Mouse (Mus musculus) forebrain, embryonic 16.5 days (tissue): Measurements from ENCODE around the gene Nwd1. TPM values are rescaled to one million over a fixed set of nuclear protein-coding genes. Genes with fewer than 3 reads are reported as not detected.

Source experiments
- ATAC-seq: fragments of 200-750 bp; cut with Nextera tagmentation; 2 replicates; pipeline ENCODE4 v1.8.0; 2017; ENCODE audit warnings: mild to moderate bottlenecking, moderate library complexity
- H3K27ac ChIP-seq: fragments of 300-500 bp; sonication (generic); 2 replicates; pipeline ENCODE4 v1.5.1; 2014; ENCODE audit warnings: low read length, control low read depth
- H3K27me3 ChIP-seq: fragments of 300-500 bp; sonication (generic); replicated peaks from 2 replicates; pipeline ENCODE4 v1.6.1; 2014; ENCODE audit warnings: low read length; ENCODE audit not compliant: control insufficient read depth, insufficient read depth
- H3K36me3 ChIP-seq: fragments of 300-500 bp; sonication (generic); 2 replicates; pipeline ENCODE4 v1.6.1; 2014; ENCODE audit not compliant: control insufficient read depth, insufficient read depth
- H3K4me1 ChIP-seq: fragments of 300-500 bp; sonication (generic); replicated peaks from 2 replicates; pipeline ENCODE4 v1.6.1; 2014; ENCODE audit warnings: low read length; ENCODE audit not compliant: control insufficient read depth, insufficient read depth
- H3K4me2 ChIP-seq: fragments of 300-500 bp; sonication (generic); 2 replicates; pipeline ENCODE4 v1.6.1; 2014; ENCODE audit warnings: mild to moderate bottlenecking, low read length, control low read depth
- H3K4me3 ChIP-seq: fragments of 300-500 bp; sonication (generic); replicated peaks from 2 replicates; pipeline ENCODE4 v1.5.1; 2014; ENCODE audit warnings: mild to moderate bottlenecking, low read length, control low read depth
- H3K9ac ChIP-seq: fragments of 300-500 bp; sonication (generic); replicated peaks from 2 replicates; pipeline ENCODE4 v1.6.1; 2014; ENCODE audit warnings: low read depth, low read length, control low read depth
- H3K9me3 ChIP-seq: fragments of 300-500 bp; sonication (generic); 2 replicates; pipeline ENCODE4 v1.6.1; 2016; ENCODE audit warnings: low read length; ENCODE audit not compliant: control insufficient read depth
- WGBS: fragments of 180-500 bp; shearing (Covaris S2); extraction: QIAGEN DNeasy Blood & Tissue Kit; methylation state at CpG from one replicate; pipeline ENCODE4 v1.1.7; 2014; 5-methylcytosine and 5-hydroxymethylcytosine counted together
- polyA plus RNA-seq: library from polyadenylated mRNA; unstranded; fragments of >200 nt; fragmentation: Nextera tagmentation; extraction: Ambion mirVana; gene quantifications from 2 replicates; pipeline ENCODE4 v1.2.1, GENCODE M21; 2015

The Nwd1 gene
- polyA plus RNA-seq, 1 experiment from 2014 or later = 2.0 TPM

DNA sequence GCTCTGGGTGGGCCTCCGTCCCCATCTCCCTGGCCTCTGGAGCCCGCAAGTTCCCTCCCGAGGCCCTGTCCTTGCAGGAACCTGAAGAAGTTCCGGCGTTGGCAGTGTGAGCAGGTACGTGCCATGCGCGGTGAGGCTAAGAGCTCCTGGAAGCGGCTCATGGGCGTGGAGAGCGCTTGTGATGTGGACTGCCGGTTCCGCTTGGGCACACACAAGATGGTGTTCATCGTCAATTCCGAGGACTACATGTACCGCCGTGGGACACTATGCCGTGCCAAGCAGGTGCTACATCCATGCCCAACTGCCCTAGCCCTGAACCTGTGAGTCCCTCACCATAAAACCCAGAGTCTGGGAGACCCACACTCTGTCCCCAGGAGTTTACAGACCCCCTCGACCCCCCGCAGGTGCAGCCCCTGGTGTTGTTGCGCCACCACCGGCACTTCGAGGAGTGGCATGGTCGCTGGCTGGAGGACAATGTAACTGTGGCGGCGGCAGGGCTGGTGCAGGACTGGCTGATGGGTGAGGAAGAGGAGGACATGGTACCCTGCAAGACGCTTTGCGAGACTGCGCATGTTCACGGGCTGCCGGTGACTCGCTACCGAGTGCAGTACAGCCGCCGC is 110.4 kb downstream of the Nwd1 start:
- H3K4me2 ChIP-seq = no peak overlapping the region
- H3K9ac ChIP-seq = no peak overlapping the region
- peaks cover 49% of the 10 kb centered on the region for H3K36me3 ChIP-seq
- no peak overlapping the region for H3K4me3 ChIP-seq
- no peaks in the 10 kb centered on the region for H3K4me1 ChIP-seq
- no peaks in the 10 kb centered on the region for H3K27me3 ChIP-seq
- no peak for ATAC-seq
- H3K9me3 ChIP-seq = no peaks in the 10 kb centered on the region
- WGBS = 96% methylated on average over 35 of the region's 35 CpGs
- no peak overlapping the region for H3K27ac ChIP-seq

DNA sequence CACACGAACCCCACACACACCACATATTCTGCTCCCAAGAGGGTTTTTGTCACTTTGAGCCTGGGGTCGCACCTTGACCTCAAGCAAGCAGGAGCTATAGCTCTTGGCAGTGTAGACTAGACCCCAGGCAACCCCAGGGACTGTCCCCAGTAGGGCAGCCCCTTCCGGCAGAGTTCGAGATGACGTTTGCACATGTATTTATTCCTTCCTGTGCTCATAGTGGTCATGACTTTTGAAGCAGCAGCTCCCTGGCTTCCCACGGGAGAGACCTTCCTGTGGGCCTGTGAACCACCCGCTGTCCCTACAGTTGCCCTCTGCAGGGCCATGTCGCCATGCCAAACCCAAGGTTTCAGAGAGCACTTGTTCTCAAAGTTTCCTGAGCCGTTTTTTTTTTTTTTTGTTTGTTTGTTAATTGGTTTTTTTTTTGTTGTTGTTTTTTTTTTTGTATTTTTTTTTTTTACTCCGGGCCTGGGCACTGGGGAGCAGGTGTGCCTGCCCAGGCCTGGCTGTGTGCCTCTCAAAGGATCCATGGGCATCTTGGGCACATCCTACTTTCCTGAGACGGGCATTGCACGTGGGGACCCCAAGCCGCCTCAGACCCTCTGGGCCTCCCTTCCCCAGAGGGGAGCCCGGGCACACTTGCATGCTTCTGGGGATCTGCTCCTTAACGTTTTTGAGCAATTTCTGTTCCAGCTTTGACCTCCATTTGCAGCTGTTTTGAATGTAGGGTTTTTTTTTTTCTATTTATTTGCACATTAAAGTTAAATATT is 111.1 kb downstream of the Nwd1 start:
- Histone ChIP-seq H3K27ac (no peak overlapping the region), H3K36me3 (peaks cover 44% of the 10 kb centered on the region), H3K9me3 (no peaks in the 10 kb centered on the region), H3K4me2 (no peak overlapping the region), H3K27me3 (no peaks in the 10 kb centered on the region), H3K4me3 (no peak overlapping the region), H3K9ac (no peak overlapping the region), H3K4me1 (no peaks in the 10 kb centered on the region)
- no peak for ATAC-seq
- WGBS = 94% methylated on average over 15 of the region's 15 CpGs

DNA sequence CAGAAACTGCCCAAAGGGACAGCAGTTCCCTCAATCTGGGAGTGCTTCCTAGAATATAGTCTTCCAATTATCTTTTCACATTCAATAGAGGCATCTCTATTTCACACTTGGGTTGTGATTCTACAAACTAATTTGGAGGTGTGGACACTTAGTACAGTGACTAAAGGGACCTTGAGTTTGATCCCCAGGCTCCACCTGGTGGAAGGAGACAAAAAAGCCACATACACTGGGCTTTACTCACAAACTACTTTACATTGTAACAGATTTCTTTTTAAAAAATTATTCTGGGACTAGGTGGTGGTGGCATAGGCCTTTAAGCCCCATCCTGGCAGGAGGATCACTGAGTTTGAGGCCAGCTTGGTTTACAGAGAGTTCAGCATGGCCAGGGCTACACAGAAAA is 111.8 kb downstream of the Nwd1 start:
- no peak overlapping the region for H3K27ac ChIP-seq
- no peak overlapping the region for H3K4me3 ChIP-seq
- no peak overlapping the region for H3K4me2 ChIP-seq
- no peaks in the 10 kb centered on the region for H3K4me1 ChIP-seq
- no peak for ATAC-seq
- H3K9ac ChIP-seq = no peak overlapping the region
- peaks cover 37% of the 10 kb centered on the region for H3K36me3 ChIP-seq
- H3K27me3 ChIP-seq = no peaks in the 10 kb centered on the region
- H3K9me3 ChIP-seq = no peaks in the 10 kb centered on the region

DNA sequence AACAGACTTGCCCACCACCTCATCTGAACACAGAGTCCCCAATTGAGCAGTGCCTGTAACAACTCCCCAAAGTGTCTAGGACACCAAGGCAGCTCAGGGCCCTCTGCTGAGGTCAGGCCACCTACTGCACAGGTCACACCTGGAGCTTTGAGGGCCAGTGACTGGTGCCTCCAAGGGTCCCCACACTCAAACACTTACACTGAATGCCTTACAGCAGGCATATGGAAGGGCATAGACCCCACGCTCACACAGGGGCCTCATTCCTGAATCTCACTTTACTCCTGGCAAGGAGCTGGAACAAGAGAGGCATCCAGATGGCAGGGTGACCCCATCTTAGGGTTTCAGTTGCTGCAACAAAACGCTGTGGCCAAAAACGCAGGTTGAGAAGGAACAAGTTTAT is 113.7 kb downstream of the Nwd1 start:
- ATAC-seq = no peak
- no peak overlapping the region for H3K27ac ChIP-seq
- H3K4me2 ChIP-seq = no peak overlapping the region
- 90% methylated on average over 3 of the region's 3 CpGs for WGBS
- H3K9ac ChIP-seq = no peak overlapping the region
- H3K27me3 ChIP-seq = no peaks in the 10 kb centered on the region
- no peaks in the 10 kb centered on the region for H3K9me3 ChIP-seq
- peaks cover 27% of the 10 kb centered on the region for H3K36me3 ChIP-seq
- no peak overlapping the region for H3K4me3 ChIP-seq
- H3K4me1 ChIP-seq = no peaks in the 10 kb centered on the region

DNA sequence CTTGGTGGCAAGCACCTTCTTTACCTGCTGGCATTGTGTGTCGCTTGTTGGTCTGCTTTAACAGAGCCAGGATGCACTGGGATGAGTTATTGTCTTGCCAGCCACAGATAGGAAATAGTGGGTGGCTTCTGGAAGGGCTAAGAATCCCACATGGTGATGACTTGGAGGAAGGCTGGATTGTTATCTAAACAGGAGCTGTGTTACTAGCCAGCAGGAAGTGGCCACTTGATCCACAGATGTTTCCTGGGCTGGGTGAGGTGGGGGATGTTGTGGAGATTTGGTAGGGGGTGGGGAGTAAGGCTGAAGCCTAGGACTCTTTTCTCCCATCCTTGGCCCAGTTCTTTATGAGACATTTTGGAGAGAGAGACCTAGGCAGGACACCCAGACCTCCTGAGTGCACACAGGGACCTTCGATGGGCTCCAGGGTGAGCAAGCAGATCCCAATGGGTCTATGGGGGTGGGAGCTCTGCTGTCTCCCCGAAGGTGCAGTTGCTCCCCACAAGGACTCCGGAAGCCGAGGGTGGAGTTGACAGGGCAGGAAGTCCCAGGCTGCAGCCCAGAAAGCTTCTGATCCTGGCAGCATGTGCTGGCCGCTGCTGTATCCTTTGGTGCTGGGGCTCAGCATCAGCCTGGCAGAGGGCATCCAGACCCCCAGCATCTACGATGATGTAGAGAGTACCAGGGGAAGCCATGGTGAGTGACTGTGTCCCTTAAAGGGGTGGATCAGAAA is 115.0 kb downstream of the Nwd1 start, which contains the start of gene F2rl3:
Gene F2rl3, plus strand, starts transcription at position 559 of the 730 bp plus-strand sequence.
- Histone ChIP-seq H3K4me3 (no peak within 1 kb of the TSS), H3K4me2 (no peak within 1 kb of the TSS), H3K4me1 (no peaks in the 10 kb centered on the region), H3K27ac (no peak within 1 kb of the TSS), H3K9me3 (no peaks in the 10 kb centered on the region), H3K36me3 (peaks cover 18% of the 10 kb centered on the region), H3K9ac (no peak within 1 kb of the TSS), H3K27me3 (no peaks in the 10 kb centered on the region)
- ATAC-seq = no peak
- 88% methylated on average over 7 of the region's 7 CpGs for WGBS

DNA sequence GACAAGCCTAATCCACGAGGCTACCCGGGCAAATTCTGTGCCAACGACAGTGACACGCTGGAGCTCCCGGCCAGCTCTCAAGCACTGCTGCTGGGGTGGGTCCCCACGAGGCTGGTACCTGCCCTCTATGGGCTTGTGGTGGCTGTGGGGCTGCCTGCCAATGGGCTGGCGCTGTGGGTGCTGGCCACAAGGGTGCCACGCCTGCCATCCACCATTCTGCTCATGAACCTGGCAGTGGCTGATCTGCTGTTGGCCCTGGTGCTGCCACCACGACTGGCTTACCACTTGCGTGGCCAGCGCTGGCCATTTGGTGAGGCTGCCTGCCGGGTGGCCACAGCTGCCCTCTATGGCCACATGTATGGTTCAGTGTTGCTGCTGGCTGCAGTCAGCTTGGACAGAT is 115.8 kb downstream of the Nwd1 start:
- H3K36me3 ChIP-seq = peaks cover 11% of the 10 kb centered on the region
- no peak overlapping the region for H3K4me3 ChIP-seq
- ATAC-seq = no peak
- WGBS = 84% methylated on average over 12 of the region's 12 CpGs
- H3K9ac ChIP-seq = no peak overlapping the region
- no peaks in the 10 kb centered on the region for H3K27me3 ChIP-seq
- no peaks in the 10 kb centered on the region for H3K4me1 ChIP-seq
- no peak overlapping the region for H3K27ac ChIP-seq
- H3K4me2 ChIP-seq = no peak overlapping the region
- no peaks in the 10 kb centered on the region for H3K9me3 ChIP-seq

DNA sequence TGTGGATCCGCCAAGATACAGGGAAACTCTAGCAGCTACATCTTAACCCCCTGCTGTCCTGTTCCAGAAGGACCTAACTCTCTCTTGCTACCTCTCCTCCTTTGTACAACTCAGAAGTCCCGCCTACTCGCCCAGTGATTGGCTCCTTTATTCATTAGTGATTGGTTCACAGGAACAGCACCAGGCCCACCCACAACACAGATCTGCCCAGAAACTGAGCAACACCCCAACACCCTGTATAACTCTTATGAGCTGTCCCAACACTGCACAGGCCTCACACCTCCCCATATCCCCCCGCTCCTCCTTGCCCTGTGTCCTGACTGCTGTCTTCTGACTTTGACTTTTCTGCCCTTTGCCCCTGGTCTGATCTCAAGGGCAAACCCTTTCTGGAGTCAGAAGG is 119.2 kb downstream of the Nwd1 start:
- 53% methylated on average over 4 of the region's 4 CpGs for WGBS
- Histone ChIP-seq H3K4me1 (no peaks in the 10 kb centered on the region), H3K4me2 (no peak overlapping the region), H3K4me3 (no peak overlapping the region), H3K9ac (no peak overlapping the region), H3K9me3 (no peaks in the 10 kb centered on the region), H3K36me3 (no peaks in the 10 kb centered on the region), H3K27me3 (no peaks in the 10 kb centered on the region), H3K27ac (no peak overlapping the region)
- no peak for ATAC-seq

DNA sequence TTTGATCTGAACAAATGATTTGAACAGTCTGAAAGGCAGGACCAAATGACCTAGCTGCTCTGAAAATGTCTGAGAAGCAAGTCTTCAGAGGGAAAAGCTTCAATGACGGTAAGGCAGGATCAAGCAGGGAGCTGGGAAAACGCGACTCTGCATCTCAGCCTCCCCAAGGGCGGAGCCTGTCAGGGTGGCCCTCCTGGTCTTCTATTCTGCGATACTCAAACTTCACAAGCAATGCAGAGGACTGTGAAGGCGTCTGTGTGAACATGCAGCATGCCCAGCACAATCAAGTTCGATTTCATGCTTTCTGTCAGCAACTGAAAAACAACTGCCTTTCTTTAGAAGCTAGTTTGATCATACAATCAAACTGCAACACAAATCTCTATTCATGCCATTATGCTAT is 120.3 kb downstream of the Nwd1 start:
- 34% methylated on average over 7 of the region's 7 CpGs for WGBS
- Histone ChIP-seq H3K9ac (no peak overlapping the region), H3K4me1 (no peaks in the 10 kb centered on the region), H3K4me2 (no peak overlapping the region), H3K27me3 (no peaks in the 10 kb centered on the region), H3K9me3 (no peaks in the 10 kb centered on the region), H3K4me3 (no peak overlapping the region), H3K27ac (no peak overlapping the region), H3K36me3 (no peaks in the 10 kb centered on the region)
- no peak for ATAC-seq
